Mouse (Mus musculus): Measurements from ENCODE around the gene Slpi.

DNA sequence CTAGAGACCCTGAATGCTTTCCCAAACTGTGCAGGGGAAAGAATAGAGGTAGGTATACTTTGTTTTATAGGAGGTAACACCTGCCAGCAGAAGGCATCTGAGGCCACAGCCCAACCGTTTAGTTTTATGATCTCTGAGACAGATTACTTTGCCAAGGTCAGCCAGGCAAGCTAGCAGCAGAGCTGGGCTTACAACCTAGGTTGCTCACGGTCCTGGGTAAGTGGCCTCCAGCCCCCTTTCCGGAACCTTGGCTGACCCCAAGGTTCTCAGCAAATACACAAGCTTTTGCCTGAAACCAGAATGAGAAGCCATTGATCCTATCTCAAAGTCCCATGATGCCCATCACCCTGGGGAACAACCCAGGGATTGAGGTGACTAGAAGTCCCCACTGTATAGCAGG is 45.8 kb upstream of the Slpi start:
- TF ChIP-seq CTCF (IDR thresholded peaks at IDR 0.05; ENCODE audit: low read depth, low read length), result no peak
- TF ChIP-seq POLR2A (IDR thresholded peaks at IDR 0.05; ENCODE audit: extremely low read depth, insufficient read depth, low read length), result no peak

Data from liver, adult 2 months (tissue).